Mouse (Mus musculus) liver, embryonic 15.5 days (tissue): Measurements from ENCODE around the gene Mrpl50. TPM values are rescaled to one million over a fixed set of nuclear protein-coding genes. Genes with fewer than 3 reads are reported as not detected.
"Not testable (repeated sequence)": the region's sequence is repeated elsewhere in the genome, so short reads cannot be mapped to it uniquely, and the experiment has no call there.

ENCODE experiments used
- ATAC-seq: fragments of 200-750 bp; cut with Nextera tagmentation; 2 replicates; pipeline ENCODE4 v1.8.0; 2017; ENCODE audit warnings: moderate number of reproducible peaks, mild to moderate bottlenecking, moderate library complexity; ENCODE audit not compliant: insufficient read depth
- H3K27ac ChIP-seq: fragments of 300-500 bp; sonication (generic); replicated peaks from 2 replicates; pipeline ENCODE4 v1.5.1; 2015; ENCODE audit warnings: mild to moderate bottlenecking, inconsistent platforms
- H3K27me3 ChIP-seq: fragments of 300-500 bp; sonication (generic); 2 replicates; pipeline ENCODE4 v1.6.1; 2015; ENCODE audit warnings: mild to moderate bottlenecking, inconsistent platforms
- H3K36me3 ChIP-seq: fragments of 300-500 bp; sonication (generic); replicated peaks from 2 replicates; pipeline ENCODE4 v1.6.1; 2015; ENCODE audit warnings: moderate library complexity, mild to moderate bottlenecking, inconsistent platforms
- H3K4me1 ChIP-seq: fragments of 300-500 bp; sonication (generic); replicated peaks from 2 replicates; pipeline ENCODE4 v1.6.1; 2015; ENCODE audit warnings: inconsistent platforms
- H3K4me2 ChIP-seq: fragments of 300-500 bp; sonication (generic); 2 replicates; pipeline ENCODE4 v1.6.1; 2015; ENCODE audit warnings: moderate library complexity, mild to moderate bottlenecking, inconsistent platforms
- H3K4me3 ChIP-seq: fragments of 300-500 bp; sonication (generic); replicated peaks from 2 replicates; pipeline ENCODE4 v1.5.1; 2015; ENCODE audit warnings: mild to moderate bottlenecking, inconsistent platforms
- H3K9ac ChIP-seq: fragments of 300-500 bp; sonication (generic); 2 replicates; pipeline ENCODE4 v1.6.1; 2015; ENCODE audit warnings: moderate library complexity, mild to moderate bottlenecking, inconsistent platforms
- H3K9me3 ChIP-seq: fragments of 300-500 bp; sonication (generic); replicated peaks from 2 replicates; pipeline ENCODE4 v1.6.1; 2016; ENCODE audit warnings: inconsistent platforms
- WGBS: fragments of 180-500 bp; shearing (Covaris S2); methylation state at CpG from one replicate; pipeline ENCODE4 v1.1.7; 2015; ENCODE audit warnings: mixed read lengths; ENCODE audit not compliant: insufficient replicate concordance; 5-methylcytosine and 5-hydroxymethylcytosine counted together
- polyA plus RNA-seq: library from polyadenylated mRNA; unstranded; fragments of >200 nt; fragmentation: Nextera tagmentation; extraction: Ambion mirVana; gene quantifications from 2 replicates; pipeline ENCODE4 v1.2.1, GENCODE M21; 2015

The Mrpl50 gene
- polyA plus RNA-seq, 1 experiment from 2014 or later: 51.5 TPM

DNA sequence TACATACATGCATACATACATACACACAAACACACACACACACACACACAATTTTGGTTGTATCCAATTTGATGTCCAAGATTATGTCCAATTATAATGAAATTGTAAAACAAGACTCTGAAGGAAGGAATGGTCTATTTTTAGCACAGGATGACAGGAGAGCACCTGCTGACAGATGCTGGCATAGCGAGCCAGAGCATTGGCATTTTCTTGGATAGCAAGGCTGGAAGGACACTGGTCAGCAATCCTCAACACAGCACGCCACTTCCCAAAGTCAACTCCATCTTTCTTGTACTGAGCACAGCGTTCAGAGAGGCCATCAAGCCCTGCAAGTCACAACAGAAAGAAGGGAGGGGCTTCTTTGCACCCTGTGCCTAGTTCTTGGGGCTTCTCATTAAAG, 20.1 kb upstream of the Mrpl50 start:
- H3K27me3 ChIP-seq: no peaks in the 10 kb centered on the region
- 46% methylated on average over 3 of the region's 3 CpGs for WGBS
- H3K36me3 ChIP-seq: peaks cover 4% of the 10 kb centered on the region; the same call in 1 of the 2 replicates

DNA sequence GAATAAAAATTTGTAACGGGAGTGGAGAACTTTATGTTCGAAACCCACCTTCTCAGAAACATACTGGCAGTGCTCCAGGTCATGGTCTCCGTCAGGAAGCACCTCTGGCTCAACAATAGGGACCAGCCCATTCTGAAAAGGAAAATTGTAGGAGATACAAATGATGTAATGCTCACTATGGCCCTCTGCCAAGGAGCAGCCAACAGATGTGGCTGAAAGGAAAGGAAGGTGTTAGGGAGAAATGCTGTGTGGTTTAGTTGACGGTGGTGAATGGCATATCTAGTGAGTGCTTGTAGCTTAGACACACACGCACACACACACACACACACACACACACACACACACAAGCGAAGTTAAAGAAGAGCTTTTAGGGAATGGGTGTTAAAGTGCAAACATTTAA, 18.8 kb upstream of the Mrpl50 start:
- ATAC-seq: no peak
- Histone ChIP-seq H3K27me3 (no peaks in the 10 kb centered on the region), H3K27ac (no peak overlapping the region), H3K9me3 (no peaks in the 10 kb centered on the region), H3K4me2 (no peak overlapping the region), H3K36me3 (peaks cover 4% of the 10 kb centered on the region; the same call in 1 of the 2 replicates), H3K9ac (no peak overlapping the region), H3K4me1 (no peaks in the 10 kb centered on the region), H3K4me3 (no peak overlapping the region)
- WGBS: 49% methylated on average over 6 of the region's 6 CpGs

More for the DNA sequence above, 20.1 kb upstream of the Mrpl50 start:
- no peaks in the 10 kb centered on the region for H3K9me3 ChIP-seq
- H3K4me2 ChIP-seq: no peak overlapping the region
- H3K27ac ChIP-seq: no peak overlapping the region
- no peak overlapping the region for H3K4me3 ChIP-seq
- no peaks in the 10 kb centered on the region for H3K4me1 ChIP-seq
- ATAC-seq: no peak
- no peak overlapping the region for H3K9ac ChIP-seq

DNA sequence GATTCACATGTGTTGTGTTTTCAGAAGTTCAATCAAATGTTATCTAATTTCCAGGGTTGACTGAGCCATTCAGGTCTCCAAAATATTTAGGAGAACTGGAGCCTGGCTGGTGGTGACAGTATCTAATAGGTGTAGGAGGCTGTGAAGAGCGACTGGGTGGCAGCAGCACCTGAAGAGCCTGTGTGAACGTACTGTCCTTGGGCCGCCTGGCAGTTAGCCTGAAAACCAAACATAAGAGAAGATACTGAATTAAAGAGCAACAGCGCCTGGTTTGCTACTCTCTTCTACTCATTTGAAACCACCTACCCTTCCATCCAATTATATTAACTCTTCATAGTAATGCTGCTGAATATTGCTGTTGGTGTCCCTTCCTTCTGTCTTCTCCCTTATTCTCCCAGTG, 15.8 kb upstream of the Mrpl50 start:
- H3K36me3 ChIP-seq: no peaks in the 10 kb centered on the region; the same call in 1 of the 2 replicates
- no peaks in the 10 kb centered on the region for H3K27me3 ChIP-seq
- no peak for ATAC-seq
- H3K27ac ChIP-seq: no peak overlapping the region
- no peaks in the 10 kb centered on the region for H3K4me1 ChIP-seq
- no peak overlapping the region for H3K4me2 ChIP-seq
- no peaks in the 10 kb centered on the region for H3K9me3 ChIP-seq
- no peak overlapping the region for H3K9ac ChIP-seq
- 68% methylated on average over 4 of the region's 4 CpGs for WGBS
- no peak overlapping the region for H3K4me3 ChIP-seq

DNA sequence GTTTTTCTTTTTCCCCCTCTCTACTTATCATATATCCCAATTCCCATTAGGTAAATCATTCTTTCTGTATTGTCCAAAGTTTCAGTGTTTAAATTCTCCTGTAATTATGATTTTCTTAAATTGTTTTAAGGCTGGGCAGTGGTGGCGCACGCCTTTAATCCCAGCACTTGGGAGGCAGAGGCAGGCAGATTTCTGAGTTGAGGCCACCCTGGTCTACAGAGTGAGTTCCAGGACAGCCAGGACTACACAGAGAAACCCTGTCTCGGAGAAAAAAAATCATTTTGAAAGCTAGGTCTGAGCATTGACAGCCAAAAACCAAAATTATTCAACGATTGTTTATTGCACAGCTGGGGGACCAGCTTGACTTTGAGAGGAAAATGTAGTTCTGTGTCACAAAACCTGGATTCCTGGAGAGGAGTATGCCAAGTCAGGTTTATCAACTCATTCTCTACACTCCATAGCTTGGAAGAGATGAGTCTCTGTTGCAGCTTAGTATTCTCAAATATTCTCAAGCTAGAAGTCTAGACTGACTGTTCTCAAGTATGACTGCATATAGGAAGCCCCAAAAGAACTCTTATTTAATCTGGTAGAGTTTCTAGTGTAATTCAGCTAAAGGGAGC, 14.9 kb upstream of the Mrpl50 start:
- H3K4me2 ChIP-seq: no peak overlapping the region
- H3K4me3 ChIP-seq: no peak overlapping the region
- no peaks in the 10 kb centered on the region for H3K4me1 ChIP-seq
- peaks cover 2% of the 10 kb centered on the region for H3K36me3 ChIP-seq
- ATAC-seq: no peak
- WGBS: 63% methylated on average over 4 of the region's 4 CpGs
- no peak overlapping the region for H3K9ac ChIP-seq
- H3K27me3 ChIP-seq: no peaks in the 10 kb centered on the region
- no peaks in the 10 kb centered on the region for H3K9me3 ChIP-seq
- no peak overlapping the region for H3K27ac ChIP-seq

DNA sequence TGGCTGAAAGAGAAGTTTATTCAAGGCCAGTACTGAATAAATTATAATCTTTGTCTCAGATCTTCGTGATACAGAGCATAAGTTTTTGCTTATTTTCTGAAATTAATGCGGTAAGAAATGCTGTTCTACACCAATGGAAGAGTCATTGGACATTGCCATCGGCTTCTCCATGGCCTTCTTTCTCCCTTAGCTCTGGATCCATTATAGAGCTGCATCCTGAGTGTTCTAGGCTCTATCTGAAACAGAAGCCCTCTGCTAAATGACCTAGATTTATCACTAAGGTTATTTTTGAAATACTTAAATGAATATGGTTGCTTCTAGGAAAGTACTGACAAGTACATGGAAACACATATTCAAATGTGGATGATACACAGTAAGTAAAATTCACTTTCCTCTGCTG, 14.1 kb upstream of the Mrpl50 start:
- Histone ChIP-seq H3K4me2 (no peak overlapping the region), H3K9me3 (0 out of 2 replicates have a peak, but pooled peaks cover under 1% of the 10 kb centered on the region), H3K27ac (no peak overlapping the region), H3K27me3 (no peaks in the 10 kb centered on the region), H3K4me3 (no peak overlapping the region), H3K36me3 (peaks cover 10% of the 10 kb centered on the region), H3K9ac (no peak overlapping the region), H3K4me1 (no peaks in the 10 kb centered on the region)
- 61% methylated on average over 3 of the region's 3 CpGs for WGBS
- no peak for ATAC-seq

DNA sequence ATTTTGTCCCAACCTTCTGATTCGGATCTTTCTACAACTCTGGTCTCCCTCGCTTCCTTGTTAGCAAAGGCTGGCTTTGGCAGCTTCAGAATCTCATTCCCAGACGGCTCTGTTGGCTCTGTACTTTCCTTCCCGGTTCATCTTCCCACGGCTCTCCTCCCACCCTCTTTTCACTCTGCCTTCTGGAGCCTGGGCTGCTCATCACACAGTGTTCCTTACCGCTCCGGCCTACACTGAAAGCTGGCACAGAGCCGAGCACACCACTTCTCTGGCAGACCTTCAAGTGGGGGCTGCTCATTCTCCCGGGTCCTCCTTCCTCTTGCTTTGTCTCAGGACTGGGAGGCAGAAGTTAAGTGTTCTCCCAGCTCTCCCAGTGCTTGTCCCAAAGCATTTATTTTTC, 1.7 kb upstream of the Mrpl50 start:
- peaks cover 12% of the 10 kb centered on the region for H3K36me3 ChIP-seq
- ATAC-seq: no peak
- 85% methylated on average over 9 of the region's 9 CpGs for WGBS

DNA sequence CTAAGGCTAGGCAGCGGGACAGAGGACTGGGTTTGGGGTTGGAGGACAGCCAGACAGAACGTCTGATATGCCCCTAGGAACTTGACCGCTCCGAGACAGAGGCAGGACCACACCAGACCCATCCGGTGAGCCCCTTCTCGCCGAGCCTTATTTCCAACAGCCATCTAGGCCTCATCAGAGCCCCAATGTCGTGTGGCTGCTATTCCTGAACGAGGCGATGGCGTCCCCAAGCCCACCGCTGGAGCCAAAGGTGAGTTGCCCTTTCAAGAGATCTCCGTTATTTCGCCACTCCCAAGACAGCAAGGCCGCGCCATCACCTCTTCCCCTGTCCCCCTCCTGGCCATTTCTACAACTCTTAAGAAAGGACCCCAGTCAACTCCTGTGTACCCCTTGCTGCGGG, 453 bp upstream of the Mrpl50 start:
- ATAC-seq: peak; percentile 38
- H3K27ac ChIP-seq: peak overlapping the region; percentile 45; the same call in 1 of the 2 replicates
- peak overlapping the region; percentile 84 for H3K4me2 ChIP-seq
- WGBS: under 1% methylated on average over 17 of the region's 17 CpGs
- no peaks in the 10 kb centered on the region for H3K9me3 ChIP-seq
- H3K4me3 ChIP-seq: peak overlapping the region; percentile 79
- H3K9ac ChIP-seq: peak overlapping the region; percentile 74
- peaks cover 30% of the 10 kb centered on the region for H3K4me1 ChIP-seq
- H3K36me3 ChIP-seq: peaks cover 14% of the 10 kb centered on the region
- no peaks in the 10 kb centered on the region for H3K27me3 ChIP-seq

More for the DNA sequence above, 1.7 kb upstream of the Mrpl50 start:
- H3K27me3 ChIP-seq: no peaks in the 10 kb centered on the region
- H3K9ac ChIP-seq: no peak overlapping the region
- H3K4me1 ChIP-seq: peaks cover 27% of the 10 kb centered on the region
- no peak overlapping the region for H3K27ac ChIP-seq
- peak overlapping the region; percentile 79; the same call in 1 of the 2 replicates for H3K4me3 ChIP-seq
- H3K4me2 ChIP-seq: peak overlapping the region; percentile 84; the same call in 1 of the 2 replicates
- no peaks in the 10 kb centered on the region for H3K9me3 ChIP-seq

DNA sequence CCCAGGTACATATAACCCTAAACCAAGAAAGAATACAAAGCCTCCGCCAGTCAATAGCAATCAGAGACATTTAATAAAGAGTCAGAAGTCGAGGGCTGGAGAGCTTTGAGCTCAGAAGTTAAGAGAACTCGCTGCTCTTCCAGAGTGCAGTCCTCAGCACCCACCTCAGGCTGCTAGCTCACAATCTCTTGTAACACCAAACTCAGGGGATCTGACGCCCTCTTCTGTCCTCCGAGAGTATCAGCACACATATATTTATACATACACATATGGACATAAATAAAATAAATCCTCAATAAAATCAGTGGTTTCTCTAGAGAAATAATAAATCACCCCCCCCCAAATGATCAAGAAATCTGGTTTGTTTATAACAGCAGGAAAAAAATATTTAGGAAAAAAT, 1.4 kb downstream of the Mrpl50 start:
- Histone ChIP-seq H3K4me3 (peak overlapping the region; percentile 79), H3K9ac (no peak overlapping the region), H3K9me3 (no peaks in the 10 kb centered on the region), H3K4me2 (peak overlapping the region; percentile 66), H3K36me3 (peaks cover 11% of the 10 kb centered on the region), H3K4me1 (peaks cover 30% of the 10 kb centered on the region), H3K27ac (no peak overlapping the region), H3K27me3 (no peaks in the 10 kb centered on the region)
- ATAC-seq: no peak
- 69% methylated on average over 5 of the region's 5 CpGs for WGBS

DNA sequence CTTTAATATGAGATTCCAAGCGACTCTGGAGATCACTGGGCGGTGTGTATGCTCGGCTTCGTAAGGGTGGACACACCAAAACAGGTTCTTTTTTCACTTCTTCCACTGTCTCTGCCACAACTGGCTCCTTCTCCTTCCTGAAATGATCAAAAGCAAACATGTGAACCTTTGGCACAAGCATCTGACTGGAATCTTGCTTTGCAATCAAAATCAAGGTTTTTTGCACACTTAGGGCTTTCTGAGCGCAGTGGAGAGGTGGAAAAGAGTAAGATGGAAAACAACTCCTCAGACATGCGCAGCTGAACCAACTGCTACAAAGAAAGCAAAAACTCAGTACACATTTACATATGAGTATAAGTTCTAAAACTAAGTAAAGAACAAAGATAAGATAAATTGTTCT, 6.5 kb downstream of the Mrpl50 start:
- Histone ChIP-seq H3K4me3 (no peak overlapping the region), H3K36me3 (peaks cover 32% of the 10 kb centered on the region), H3K9me3 (no peaks in the 10 kb centered on the region), H3K27me3 (no peaks in the 10 kb centered on the region), H3K27ac (no peak overlapping the region), H3K4me2 (no peak overlapping the region), H3K9ac (no peak overlapping the region), H3K4me1 (peaks cover 14% of the 10 kb centered on the region)
- ATAC-seq: no peak
- 87% methylated on average over 6 of the region's 6 CpGs for WGBS

DNA sequence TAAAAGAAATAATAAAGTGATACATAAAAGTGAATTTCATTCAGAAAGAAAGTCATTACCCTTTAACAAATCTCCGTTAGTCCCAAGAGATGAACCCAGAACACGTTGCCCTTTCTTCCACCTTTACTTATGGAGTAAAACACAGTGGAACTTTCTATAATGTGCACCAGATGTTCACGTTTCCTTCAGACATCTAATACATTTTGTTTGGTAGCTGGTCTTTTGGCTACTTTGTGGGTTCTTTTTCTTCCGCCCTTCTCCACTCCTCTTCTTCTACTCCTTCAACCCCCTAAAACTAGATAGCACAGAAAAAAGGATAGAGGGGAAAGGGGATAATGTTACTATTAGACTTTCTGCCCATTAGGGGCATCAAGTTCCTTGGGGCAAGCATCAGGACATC, 8.3 kb downstream of the Mrpl50 start:
- Histone ChIP-seq H3K4me3 (no peak overlapping the region), H3K36me3 (peaks cover 30% of the 10 kb centered on the region), H3K4me1 (peaks cover 7% of the 10 kb centered on the region; the same call in 1 of the 2 replicates), H3K27me3 (no peaks in the 10 kb centered on the region), H3K4me2 (no peak overlapping the region), H3K9ac (no peak overlapping the region), H3K9me3 (no peaks in the 10 kb centered on the region), H3K27ac (no peak overlapping the region)
- 79% methylated on average over 4 of the region's 4 CpGs for WGBS
- no peak for ATAC-seq

DNA sequence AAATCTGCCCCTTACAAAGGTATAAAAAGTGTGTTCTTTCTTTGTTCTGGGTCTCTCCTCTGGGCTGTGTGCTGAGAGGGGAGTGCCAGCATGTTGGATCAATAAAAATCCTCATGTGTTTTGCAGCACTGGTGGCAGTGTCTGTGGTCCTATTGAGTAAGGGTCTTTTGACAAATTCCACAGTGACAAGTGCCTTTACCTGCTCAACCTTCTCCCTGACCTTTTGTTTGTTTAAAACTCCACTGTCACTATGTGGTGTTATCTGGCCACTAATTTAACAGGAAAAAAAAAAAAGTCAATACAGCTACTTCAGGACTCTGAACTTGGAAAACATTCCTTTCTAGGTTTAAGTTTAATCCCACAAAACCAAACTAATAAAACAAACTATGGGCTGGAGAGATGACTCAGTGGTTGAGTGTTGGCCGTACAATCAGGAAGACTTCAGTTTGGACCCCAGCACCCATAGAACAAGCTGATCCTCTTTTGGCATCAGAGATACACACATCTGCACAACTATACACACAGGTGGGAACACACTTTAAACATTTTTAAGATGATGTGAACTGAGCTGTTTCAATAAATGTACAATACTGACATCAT, 10.6 kb downstream of the Mrpl50 start:
- not testable (repeated sequence) for H3K9me3 ChIP-seq, H3K4me3 ChIP-seq, H3K9ac ChIP-seq, H3K4me2 ChIP-seq, H3K27ac ChIP-seq, H3K27me3 ChIP-seq
- ATAC-seq: peak; percentile 66
- 74% methylated on average over 1 of the region's 1 CpGs for WGBS
- peaks cover 10% of the 10 kb centered on the region for H3K4me1 ChIP-seq
- H3K36me3 ChIP-seq: peaks cover 27% of the 10 kb centered on the region
